Mouse (Mus musculus): ENCODE measurements around the gene Tspan8.

GRCm38 (mm10) chr10:115816511-115816910 is at the start of gene Tspan8:
- no peak for TF ChIP-seq CTCF (IDR thresholded peaks at IDR 0.05; ENCODE audit: borderline replicate concordance, control insufficient read depth, extremely low read depth, insufficient read depth, low read length, poor library complexity)
- no peak for TF ChIP-seq POLR2A (IDR thresholded peaks at IDR 0.05; ENCODE audit: control insufficient read depth, extremely low read depth, insufficient read depth, low read length, poor library complexity)
